Mouse (Mus musculus) lung, embryonic 16.5 days (tissue): ENCODE data around the gene D430042O09Rik. TPM values are rescaled to one million over a fixed set of nuclear protein-coding genes. Genes with fewer than 3 reads are reported as not detected.

ENCODE experiments used
- ATAC-seq: fragments of 200-750 bp; cut with Nextera tagmentation; 2 replicates; pipeline ENCODE4 v1.8.0; 2017; ENCODE audit warnings: low read depth, mild to moderate bottlenecking, moderate library complexity
- H3K27ac ChIP-seq: fragments of 300-500 bp; sonication (generic); 2 replicates; pipeline ENCODE4 v1.5.1; 2014; ENCODE audit warnings: mild to moderate bottlenecking, control low read depth, low read length
- H3K27me3 ChIP-seq: fragments of 300-500 bp; sonication (generic); 2 replicates; pipeline ENCODE4 v1.6.1; 2014; ENCODE audit warnings: low read depth, low read length, mixed read lengths; ENCODE audit not compliant: control insufficient read depth, insufficient read depth
- H3K36me3 ChIP-seq: fragments of 300-500 bp; sonication (generic); 2 replicates; pipeline ENCODE4 v1.6.1; 2014; ENCODE audit warnings: low read length; ENCODE audit not compliant: control insufficient read depth, insufficient read depth
- H3K4me1 ChIP-seq: fragments of 300-500 bp; sonication (generic); replicated peaks from 2 replicates; pipeline ENCODE4 v1.6.1; 2014; ENCODE audit warnings: low read length, mixed read lengths; ENCODE audit not compliant: control insufficient read depth, insufficient read depth
- H3K4me2 ChIP-seq: fragments of 300-500 bp; sonication (generic); 2 replicates; pipeline ENCODE4 v1.6.1; 2014; ENCODE audit warnings: low read depth, low read length, control low read depth
- H3K4me3 ChIP-seq: fragments of 300-500 bp; sonication (generic); 2 replicates; pipeline ENCODE4 v1.5.1; 2014; ENCODE audit warnings: mild to moderate bottlenecking, low read length, control low read depth
- H3K9ac ChIP-seq: fragments of 300-500 bp; sonication (generic); 2 replicates; pipeline ENCODE4 v1.6.1; 2014; ENCODE audit warnings: low read length, control low read depth
- H3K9me3 ChIP-seq: fragments of 300-500 bp; sonication (generic); 2 replicates; pipeline ENCODE4 v1.6.1; 2016; ENCODE audit warnings: low read length; ENCODE audit not compliant: control insufficient read depth
- WGBS: fragments of 180-500 bp; shearing (Covaris S2); extraction: QIAGEN DNeasy Blood & Tissue Kit; methylation state at CpG from one replicate; pipeline ENCODE4 v1.1.7; 2014; 5-methylcytosine and 5-hydroxymethylcytosine counted together
- polyA plus RNA-seq: library from polyadenylated mRNA; unstranded; fragments of >200 nt; fragmentation: Nextera tagmentation; extraction: Ambion mirVana; gene quantifications from 2 replicates; pipeline ENCODE4 v1.2.1, GENCODE M21; 2015

Gene D430042O09Rik
- polyA plus RNA-seq, 1 experiment from 2014 or later = 10.3 TPM

- no peaks in the 10 kb centered on the region for H3K9me3 ChIP-seq
- no peak overlapping the region for H3K4me2 ChIP-seq
- no peak for ATAC-seq
- H3K27ac ChIP-seq = no peak overlapping the region
- WGBS = 85% methylated on average over 2 of the region's 2 CpGs
- H3K27me3 ChIP-seq = no peaks in the 10 kb centered on the region
- peaks cover 11% of the 10 kb centered on the region for H3K4me1 ChIP-seq
- H3K9ac ChIP-seq = no peak overlapping the region
- peaks cover 4% of the 10 kb centered on the region; the same call in 1 of the 2 replicates for H3K36me3 ChIP-seq
- no peak overlapping the region for H3K4me3 ChIP-seq
These were observed 125.8 kb downstream of the D430042O09Rik start for GRCm38 (mm10) chr7:125833471-125833870.

- H3K4me1 ChIP-seq = no peaks in the 10 kb centered on the region
- 50% methylated on average over 5 of the region's 5 CpGs for WGBS
- H3K27me3 ChIP-seq = no peaks in the 10 kb centered on the region
- H3K27ac ChIP-seq = no peak overlapping the region
- no peak overlapping the region for H3K4me2 ChIP-seq
- 0 out of 2 replicates have a peak, but pooled peaks cover 2% of the 10 kb centered on the region for H3K36me3 ChIP-seq
- H3K9ac ChIP-seq = no peak overlapping the region
- H3K9me3 ChIP-seq = no peaks in the 10 kb centered on the region
- no peak for ATAC-seq
- H3K4me3 ChIP-seq = no peak overlapping the region
These were observed 130.5 kb downstream of the D430042O09Rik start for GRCm38 (mm10) chr7:125838078-125838742.

- H3K36me3 ChIP-seq = no peaks in the 10 kb centered on the region
- H3K27me3 ChIP-seq = no peaks in the 10 kb centered on the region
- 30% methylated on average over 1 of the region's 1 CpGs for WGBS
- no peaks in the 10 kb centered on the region for H3K4me1 ChIP-seq
- H3K9me3 ChIP-seq = no peaks in the 10 kb centered on the region
- no peak for ATAC-seq
- H3K4me2 ChIP-seq = no peak overlapping the region
- no peak overlapping the region for H3K27ac ChIP-seq
- no peak overlapping the region for H3K4me3 ChIP-seq
- H3K9ac ChIP-seq = no peak overlapping the region
These were observed 137.9 kb downstream of the D430042O09Rik start for GRCm38 (mm10) chr7:125845611-125846010.

- Histone ChIP-seq H3K4me1 (no peaks in the 10 kb centered on the region), H3K27ac (no peak overlapping the region), H3K9ac (no peak overlapping the region), H3K4me2 (no peak overlapping the region), H3K4me3 (no peak overlapping the region), H3K27me3 (no peaks in the 10 kb centered on the region), H3K9me3 (no peaks in the 10 kb centered on the region), H3K36me3 (no peaks in the 10 kb centered on the region)
- no peak for ATAC-seq
- WGBS = 73% methylated on average over 8 of the region's 8 CpGs
These were observed 139.3 kb downstream of the D430042O09Rik start for GRCm38 (mm10) chr7:125846866-125847527.

GRCm38 (mm10) chr7:125847528-125847866 lies 139.8 kb downstream of the D430042O09Rik start:
- Histone ChIP-seq H3K36me3 (no peaks in the 10 kb centered on the region), H3K27ac (no peak overlapping the region), H3K4me2 (no peak overlapping the region), H3K4me1 (no peaks in the 10 kb centered on the region), H3K9me3 (no peaks in the 10 kb centered on the region), H3K27me3 (no peaks in the 10 kb centered on the region), H3K4me3 (no peak overlapping the region), H3K9ac (no peak overlapping the region)
- no peak for ATAC-seq
- 89% methylated on average over 2 of the region's 2 CpGs for WGBS

GRCm38 (mm10) chr7:125859564-125859963 lies 151.9 kb downstream of the D430042O09Rik start:
- no peak for ATAC-seq
- Histone ChIP-seq H3K4me3 (no peak overlapping the region), H3K27ac (no peak overlapping the region), H3K9ac (no peak overlapping the region), H3K4me1 (0 out of 2 replicates have a peak, but pooled peaks cover 2% of the 10 kb centered on the region), H3K27me3 (no peaks in the 10 kb centered on the region), H3K36me3 (no peaks in the 10 kb centered on the region), H3K9me3 (no peaks in the 10 kb centered on the region), H3K4me2 (no peak overlapping the region)
- 72% methylated on average over 3 of the region's 3 CpGs for WGBS

GRCm38 (mm10) chr7:125860421-125860820 lies 152.7 kb downstream of the D430042O09Rik start:
- Histone ChIP-seq H3K27me3 (no peaks in the 10 kb centered on the region), H3K9ac (no peak overlapping the region), H3K4me3 (no peak overlapping the region), H3K27ac (no peak overlapping the region), H3K4me2 (no peak overlapping the region), H3K9me3 (no peaks in the 10 kb centered on the region), H3K36me3 (no peaks in the 10 kb centered on the region), H3K4me1 (0 out of 2 replicates have a peak, but pooled peaks cover 2% of the 10 kb centered on the region)
- WGBS = 89% methylated on average over 9 of the region's 9 CpGs
- ATAC-seq = no peak

GRCm38 (mm10) chr7:125864026-125864425 lies 156.3 kb downstream of the D430042O09Rik start:
- WGBS = 56% methylated on average over 1 of the region's 1 CpGs
- H3K27ac ChIP-seq = no peak overlapping the region
- H3K27me3 ChIP-seq = no peaks in the 10 kb centered on the region
- H3K4me2 ChIP-seq = no peak overlapping the region
- 0 out of 2 replicates have a peak, but pooled peaks cover 2% of the 10 kb centered on the region for H3K4me1 ChIP-seq
- H3K4me3 ChIP-seq = no peak overlapping the region
- peak; percentile 52 for ATAC-seq
- H3K36me3 ChIP-seq = no peaks in the 10 kb centered on the region
- H3K9ac ChIP-seq = no peak overlapping the region
- H3K9me3 ChIP-seq = no peaks in the 10 kb centered on the region

GRCm38 (mm10) chr7:125865234-125865633 lies 157.5 kb downstream of the D430042O09Rik start:
- Histone ChIP-seq H3K9ac (no peak overlapping the region), H3K27ac (no peak overlapping the region), H3K9me3 (no peaks in the 10 kb centered on the region), H3K4me1 (0 out of 2 replicates have a peak, but pooled peaks cover 2% of the 10 kb centered on the region), H3K4me2 (no peak overlapping the region), H3K27me3 (no peaks in the 10 kb centered on the region), H3K4me3 (no peak overlapping the region), H3K36me3 (no peaks in the 10 kb centered on the region)
- ATAC-seq = no peak
- WGBS = 58% methylated on average over 11 of the region's 11 CpGs
